Mouse (Mus musculus) liver, embryonic 16.5 days (tissue): ENCODE data around the gene Mfsd13b. TPM values are rescaled to one million over a fixed set of nuclear protein-coding genes. Genes with fewer than 3 reads are reported as not detected.

Source experiments
- ATAC-seq: fragments of 200-750 bp; cut with Nextera tagmentation; 2 replicates; pipeline ENCODE4 v1.8.0; 2017; ENCODE audit warnings: low read depth, mild to moderate bottlenecking, moderate number of reproducible peaks, moderate library complexity
- H3K27ac ChIP-seq: fragments of 300-500 bp; sonication (generic); 2 replicates; pipeline ENCODE4 v1.5.1; 2014; ENCODE audit warnings: mild to moderate bottlenecking, low read length
- H3K27me3 ChIP-seq: fragments of 300-500 bp; sonication (generic); 2 replicates; pipeline ENCODE4 v1.6.1; 2014; ENCODE audit warnings: low read depth, low read length, mixed read lengths; ENCODE audit not compliant: control insufficient read depth, insufficient read depth
- H3K36me3 ChIP-seq: fragments of 300-500 bp; sonication (generic); 2 replicates; pipeline ENCODE4 v1.6.1; 2014; ENCODE audit warnings: mild to moderate bottlenecking; ENCODE audit not compliant: control insufficient read depth, insufficient read depth
- H3K4me1 ChIP-seq: fragments of 300-500 bp; sonication (generic); 2 replicates; pipeline ENCODE4 v1.6.1; 2014; ENCODE audit warnings: low read depth, low read length, mixed read lengths; ENCODE audit not compliant: control insufficient read depth
- H3K4me2 ChIP-seq: fragments of 300-500 bp; sonication (generic); 2 replicates; pipeline ENCODE4 v1.6.1; 2014; ENCODE audit warnings: low read depth, low read length, mixed read lengths
- H3K4me3 ChIP-seq: fragments of 300-500 bp; sonication (generic); 2 replicates; pipeline ENCODE4 v1.5.1; 2014; ENCODE audit warnings: low read depth, mild to moderate bottlenecking, low read length
- H3K9ac ChIP-seq: fragments of 300-500 bp; sonication (generic); 2 replicates; pipeline ENCODE4 v1.6.1; 2014; ENCODE audit warnings: low read depth, low read length
- H3K9me3 ChIP-seq: fragments of 300-500 bp; sonication (generic); replicated peaks from 2 replicates; pipeline ENCODE4 v1.6.1; 2016; ENCODE audit warnings: low read length; ENCODE audit not compliant: control insufficient read depth
- WGBS: fragments of 180-500 bp; shearing (Covaris S2); extraction: QIAGEN DNeasy Blood & Tissue Kit; methylation state at CpG from one replicate; pipeline ENCODE4 v1.1.7; 2014; ENCODE audit not compliant: insufficient replicate concordance; 5-methylcytosine and 5-hydroxymethylcytosine counted together
- polyA plus RNA-seq: library from polyadenylated mRNA; unstranded; fragments of >200 nt; fragmentation: Nextera tagmentation; extraction: Ambion mirVana; gene quantifications from 2 replicates; pipeline ENCODE4 v1.2.1, GENCODE M21; 2015

The Mfsd13b gene
- polyA plus RNA-seq, 1 experiment from 2014 or later, result not detected

- Histone ChIP-seq H3K9me3 (no peaks in the 10 kb centered on the region), H3K4me3 (no peak overlapping the region), H3K36me3 (no peaks in the 10 kb centered on the region), H3K27me3 (no peaks in the 10 kb centered on the region), H3K4me1 (peaks cover 11% of the 10 kb centered on the region), H3K4me2 (no peak overlapping the region), H3K27ac (no peak overlapping the region), H3K9ac (no peak overlapping the region)
- no peak for ATAC-seq
- 36% methylated on average over 1 of the region's 1 CpGs for WGBS
These were observed 61.9 kb downstream of the Mfsd13b start for GRCm38 (mm10) chr7:121044251-121044650.

GRCm38 (mm10) chr7:121045671-121046453, 63.6 kb downstream of the Mfsd13b start:
- Histone ChIP-seq H3K4me3 (no peak overlapping the region), H3K4me2 (no peak overlapping the region), H3K9me3 (no peaks in the 10 kb centered on the region), H3K27ac (no peak overlapping the region), H3K27me3 (no peaks in the 10 kb centered on the region), H3K4me1 (peaks cover 5% of the 10 kb centered on the region), H3K9ac (no peak overlapping the region), H3K36me3 (no peaks in the 10 kb centered on the region)
- no peak for ATAC-seq
- 70% methylated on average over 6 of the region's 6 CpGs for WGBS

- WGBS, result 88% methylated on average over 2 of the region's 2 CpGs
- Histone ChIP-seq H3K27ac (no peak overlapping the region), H3K36me3 (no peaks in the 10 kb centered on the region), H3K4me1 (peaks cover 4% of the 10 kb centered on the region), H3K9ac (no peak overlapping the region), H3K4me3 (no peak overlapping the region), H3K9me3 (no peaks in the 10 kb centered on the region), H3K27me3 (no peaks in the 10 kb centered on the region), H3K4me2 (no peak overlapping the region)
- ATAC-seq, result no peak
These were observed 65.3 kb downstream of the Mfsd13b start for GRCm38 (mm10) chr7:121047624-121048023.

- Histone ChIP-seq H3K9ac (no peak overlapping the region), H3K27me3 (no peaks in the 10 kb centered on the region), H3K4me1 (no peaks in the 10 kb centered on the region), H3K27ac (no peak overlapping the region), H3K4me2 (no peak overlapping the region), H3K9me3 (no peaks in the 10 kb centered on the region), H3K36me3 (peaks cover 6% of the 10 kb centered on the region; the same call in 1 of the 2 replicates), H3K4me3 (no peak overlapping the region)
- ATAC-seq, result no peak
- 83% methylated on average over 4 of the region's 4 CpGs for WGBS
These were observed 70.8 kb downstream of the Mfsd13b start for GRCm38 (mm10) chr7:121053071-121053470.

GRCm38 (mm10) chr7:121059477-121060218, 77.3 kb downstream of the Mfsd13b start:
- no peak for ATAC-seq
- no peak overlapping the region for H3K9ac ChIP-seq
- no peak overlapping the region for H3K4me3 ChIP-seq
- H3K27ac ChIP-seq, result no peak overlapping the region
- H3K4me2 ChIP-seq, result no peak overlapping the region
- 0 out of 2 replicates have a peak, but pooled peaks cover 5% of the 10 kb centered on the region for H3K36me3 ChIP-seq
- WGBS, result 67% methylated on average over 6 of the region's 6 CpGs
- no peaks in the 10 kb centered on the region for H3K9me3 ChIP-seq
- H3K4me1 ChIP-seq, result no peaks in the 10 kb centered on the region
- H3K27me3 ChIP-seq, result no peaks in the 10 kb centered on the region

- no peak overlapping the region for H3K27ac ChIP-seq
- H3K4me1 ChIP-seq, result no peaks in the 10 kb centered on the region
- no peak for ATAC-seq
- no peak overlapping the region for H3K4me2 ChIP-seq
- H3K36me3 ChIP-seq, result no peaks in the 10 kb centered on the region; the same call in 1 of the 2 replicates
- H3K9me3 ChIP-seq, result no peaks in the 10 kb centered on the region
- H3K27me3 ChIP-seq, result no peaks in the 10 kb centered on the region
- no peak overlapping the region for H3K9ac ChIP-seq
- no peak overlapping the region for H3K4me3 ChIP-seq
- 45% methylated on average over 4 of the region's 4 CpGs for WGBS
These were observed 82.0 kb downstream of the Mfsd13b start for GRCm38 (mm10) chr7:121064309-121064708.

Other genes with a start within 250 kb of the Mfsd13b start
- 0.12 and 0.22 TPM in 2 replicates for gene Vwa3a, start 243.2 kb upstream of the Mfsd13b start, polyA plus RNA-seq
- gene Gm5737, start 170.1 kb upstream of the Mfsd13b start, polyA plus RNA-seq, result not detected in 2 replicates
- gene Eef2k, start 139.7 kb upstream of the Mfsd13b start, polyA plus RNA-seq, result 46.5 and 52.1 TPM in 2 replicates
- 10.1 and 10.4 TPM in 2 replicates for gene Polr3e, start 64.8 kb upstream of the Mfsd13b start, polyA plus RNA-seq
- 47.9 and 51.5 TPM in 2 replicates for gene Cdr2, start 197 bp upstream of the Mfsd13b start, polyA plus RNA-seq
- 36.1 and 36.7 TPM in 2 replicates for gene Mettl9, start 51.9 kb downstream of the Mfsd13b start, polyA plus RNA-seq
- gene Igsf6, start 92.1 kb downstream of the Mfsd13b start, polyA plus RNA-seq, result 14.9 and 15.5 TPM in 2 replicates
- 0.04 and 0.05 TPM in 2 replicates for gene Otoa, start 99.1 kb downstream of the Mfsd13b start, polyA plus RNA-seq